Mouse (Mus musculus) 3134 (cell line): Measurements from ENCODE around the gene Zfp113.
"Not testable (repeated sequence)": the region's sequence is repeated elsewhere in the genome, so short reads cannot be mapped to it uniquely, and the experiment has no call there.

Source experiments
- DNase-seq: peaks from one replicate; pipeline ENCODE4 v3.0.0-alpha.2; 2011; ENCODE audit warnings: low spot score; ENCODE audit not compliant: insufficient read length; ENCODE audit errors: extremely low read depth

Zfp113 gene

GRCm38 (mm10) chr5:138137935-138138549, 17.5 kb downstream of the Zfp113 start:
- no peak for DNase-seq

GRCm38 (mm10) chr5:138137257-138137656, 18.3 kb downstream of the Zfp113 start:
- no peak for DNase-seq

DNA sequence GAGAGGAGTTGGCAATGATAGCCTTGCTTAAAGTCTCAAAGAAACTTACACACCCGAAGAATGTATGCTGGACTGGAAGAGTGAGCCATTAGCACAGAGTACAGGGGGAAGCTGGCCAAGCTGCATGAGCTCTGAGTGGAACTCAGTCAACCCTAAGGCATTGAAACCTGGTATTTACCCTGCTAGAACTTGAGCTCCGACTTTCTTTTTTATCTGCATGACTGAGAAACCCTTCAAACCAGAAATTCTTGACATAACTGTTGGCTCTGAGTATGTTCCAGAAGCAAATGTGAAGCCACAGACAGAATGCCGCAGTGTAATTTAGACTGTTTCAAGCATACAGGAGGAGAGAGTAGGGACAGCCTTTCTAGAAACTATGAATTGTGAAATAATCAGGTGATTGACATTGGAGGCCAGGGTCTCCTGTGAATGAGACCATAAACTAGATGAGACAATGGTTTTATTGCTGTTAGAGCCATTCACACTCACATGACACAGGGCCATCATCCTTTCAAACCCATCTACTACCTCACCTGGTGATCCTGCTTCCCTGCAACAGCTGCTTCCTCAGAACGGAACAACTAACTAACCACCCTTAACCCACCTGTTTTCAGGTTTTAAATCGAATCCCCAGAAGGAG, 23.0 kb downstream of the Zfp113 start:
- no peak for DNase-seq

DNA sequence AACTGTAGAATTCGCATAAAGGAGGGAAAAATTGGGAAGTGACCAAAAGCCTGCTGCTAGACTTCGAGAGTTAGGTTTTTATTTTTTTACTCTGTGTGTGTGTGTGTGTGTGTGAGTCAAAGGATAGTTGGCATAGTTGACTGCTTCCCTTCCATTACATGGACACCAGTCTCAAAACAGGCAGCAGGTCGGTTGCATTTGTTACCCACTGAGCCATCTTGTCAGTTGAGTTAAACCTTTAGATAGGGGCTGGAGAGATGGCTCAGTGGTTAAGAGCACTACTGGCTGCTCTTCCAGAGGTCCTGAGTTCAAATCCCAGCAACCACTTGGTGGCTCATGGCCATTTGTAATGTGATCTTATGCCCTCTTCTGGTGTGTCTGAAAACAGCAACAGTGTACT, 37.5 kb downstream of the Zfp113 start:
- peak; percentile 50 for DNase-seq

DNA sequence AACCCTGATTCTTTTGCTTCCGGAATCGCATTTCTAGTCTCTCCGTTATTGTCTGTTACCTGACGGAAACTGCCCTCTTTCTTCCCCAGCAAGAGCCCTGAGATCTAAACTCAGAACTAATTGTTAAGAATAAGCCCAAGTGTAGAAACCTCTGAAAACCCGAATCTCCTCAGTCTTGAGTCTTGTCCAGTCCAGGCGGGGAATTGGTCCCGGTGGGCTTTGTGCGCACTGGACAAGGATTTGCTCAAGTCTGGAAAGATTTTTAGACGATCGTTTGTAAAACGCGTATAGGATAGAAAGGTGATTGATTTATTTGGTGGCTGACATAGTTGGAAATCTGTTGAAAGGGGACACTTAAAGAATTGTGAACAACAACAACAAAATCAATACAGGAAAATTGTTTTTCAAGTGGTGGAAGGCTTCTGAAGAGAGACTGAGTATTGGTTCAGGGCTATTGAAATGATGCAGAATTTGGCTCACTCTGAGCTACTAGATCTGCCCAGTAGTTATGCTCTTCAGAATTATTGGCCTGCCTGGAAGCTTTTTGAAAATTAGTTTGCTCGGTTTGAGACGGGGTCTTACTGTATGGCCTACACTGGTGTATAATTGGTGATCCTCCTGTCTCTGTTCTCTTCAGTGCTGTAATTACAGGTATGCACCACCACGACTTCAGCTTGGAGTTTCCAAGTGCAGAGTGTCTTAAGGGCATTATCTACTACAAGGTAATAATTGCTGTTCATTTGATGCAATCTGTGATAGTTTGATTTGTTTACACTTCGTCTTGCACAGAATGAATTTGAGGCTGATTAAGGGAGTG, 38.1 kb downstream of the Zfp113 start:
- DNase-seq = peak; percentile 46

GRCm38 (mm10) chr5:138116255-138117198, 39.0 kb downstream of the Zfp113 start, which contains the start of gene Zscan21:
TSS of gene Zscan21 (plus strand) at chr5:138116903.
- DNase-seq = peak; percentile 94

GRCm38 (mm10) chr5:138109847-138110396, 45.6 kb downstream of the Zfp113 start:
- DNase-seq = not testable (repeated sequence)

- no peak for DNase-seq
Observed at GRCm38 (mm10) chr5:138107130-138107529, 48.4 kb downstream of the Zfp113 start.

DNA sequence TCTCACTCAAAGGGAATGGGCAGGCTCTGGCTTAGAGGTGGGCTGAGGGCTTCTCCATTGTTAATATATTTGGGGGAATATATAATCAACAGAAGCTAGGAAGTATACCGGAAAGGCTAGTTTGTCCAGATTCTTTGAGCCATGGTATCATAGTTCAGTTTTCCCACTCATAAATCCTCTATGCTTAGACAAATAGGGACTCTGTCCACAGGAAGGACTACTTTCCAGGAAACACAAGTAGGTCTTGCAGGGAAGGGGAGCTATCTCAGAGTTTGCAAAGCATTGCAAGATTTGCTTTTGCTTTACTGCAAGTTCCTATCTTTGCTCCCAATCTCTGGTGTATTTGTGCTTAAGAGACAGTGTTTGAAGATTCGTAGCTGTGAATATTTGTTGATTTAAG, 50.6 kb downstream of the Zfp113 start:
- DNase-seq = no peak

GRCm38 (mm10) chr5:138094474-138094873, 61.1 kb downstream of the Zfp113 start:
- no peak for DNase-seq

GRCm38 (mm10) chr5:138092771-138093170, 62.8 kb downstream of the Zfp113 start:
- DNase-seq = no peak

GRCm38 (mm10) chr5:138090737-138091136, 64.8 kb downstream of the Zfp113 start:
- DNase-seq = no peak

- no peak for DNase-seq
Observed at GRCm38 (mm10) chr5:138090271-138090670, 65.3 kb downstream of the Zfp113 start.
